Mouse (Mus musculus): ENCODE measurements around the gene Vcan. TPM values are rescaled to one million over a fixed set of nuclear protein-coding genes. Genes with fewer than 3 reads are reported as not detected.

Vcan gene
- polyA plus RNA-seq, 1 experiment from 2014 or later = 69.5 TPM

- DNase-seq (ENCODE audit: low spot score) = no peak
- H3K36me3 ChIP-seq (replicated peaks) = peaks cover 98% of the 10 kb centered on the region
- 92% methylated on average over 4 of the region's 4 CpGs for WGBS
These were observed 39.9 kb downstream of the Vcan start for GRCm38 (mm10) chr13:89702395-89702794.

GRCm38 (mm10) chr13:89699998-89700555, 42.2 kb downstream of the Vcan start:
- H3K36me3 ChIP-seq (replicated peaks) = peaks cover 77% of the 10 kb centered on the region

More at GRCm38 (mm10) chr13:89702395-89702794, 39.9 kb downstream of the Vcan start:
- no peak overlapping the region for H3K27ac ChIP-seq (replicated peaks)
- H3K9me3 ChIP-seq = no peaks in the 10 kb centered on the region
- H3K4me1 ChIP-seq = no peaks in the 10 kb centered on the region
- no peaks in the 10 kb centered on the region for H3K27me3 ChIP-seq (replicated peaks; ENCODE audit: low read depth, poor library complexity, severe bottlenecking)
- H3K4me3 ChIP-seq = no peak overlapping the region

GRCm38 (mm10) chr13:89692597-89692996, 49.7 kb downstream of the Vcan start:
- no peak for DNase-seq (ENCODE audit: low spot score)
- Histone ChIP-seq H3K27ac (replicated peaks) (no peak overlapping the region), H3K36me3 (replicated peaks) (peaks cover 75% of the 10 kb centered on the region), H3K4me1 (no peaks in the 10 kb centered on the region), H3K27me3 (replicated peaks; ENCODE audit: low read depth, poor library complexity, severe bottlenecking) (no peaks in the 10 kb centered on the region), H3K4me3 (no peak overlapping the region), H3K9me3 (no peaks in the 10 kb centered on the region)
- WGBS = 89% methylated on average over 1 of the region's 1 CpGs

More at GRCm38 (mm10) chr13:89699998-89700555, 42.2 kb downstream of the Vcan start:
- Histone ChIP-seq H3K4me1 (no peaks in the 10 kb centered on the region), H3K27ac (replicated peaks) (no peak overlapping the region), H3K27me3 (replicated peaks; ENCODE audit: low read depth, poor library complexity, severe bottlenecking) (no peaks in the 10 kb centered on the region), H3K9me3 (no peaks in the 10 kb centered on the region), H3K4me3 (no peak overlapping the region)
- no peak for DNase-seq (ENCODE audit: low spot score)
- 93% methylated on average over 2 of the region's 2 CpGs for WGBS

DNA sequence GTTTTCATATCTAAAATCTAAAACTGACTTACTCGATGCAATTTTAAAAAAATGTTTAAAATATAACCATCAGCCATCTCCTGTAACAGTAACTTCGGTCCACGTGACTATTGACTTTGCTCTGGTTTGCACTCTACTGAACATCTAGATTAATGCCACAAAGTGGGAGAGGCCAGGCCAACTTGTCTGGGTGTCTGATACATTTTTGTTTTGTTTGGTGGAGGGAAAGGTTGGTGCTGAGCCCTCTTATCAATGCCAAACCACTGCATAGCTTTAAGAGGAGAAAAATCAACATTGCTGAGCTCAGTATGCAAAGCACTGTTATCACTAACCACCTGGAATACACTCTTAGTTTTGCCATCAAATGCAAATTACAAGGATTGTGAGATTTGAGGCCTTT, 58.8 kb downstream of the Vcan start:
- H3K4me3 ChIP-seq = no peak overlapping the region

GRCm38 (mm10) chr13:89682254-89682653, 60.1 kb downstream of the Vcan start:
- H3K27me3 ChIP-seq (replicated peaks; ENCODE audit: low read depth, poor library complexity, severe bottlenecking) = no peaks in the 10 kb centered on the region
- no peak overlapping the region for H3K4me3 ChIP-seq
- H3K36me3 ChIP-seq (replicated peaks) = peaks cover 89% of the 10 kb centered on the region
- WGBS = 73% methylated on average over 7 of the region's 7 CpGs
- no peaks in the 10 kb centered on the region for H3K9me3 ChIP-seq
- H3K4me1 ChIP-seq = no peaks in the 10 kb centered on the region
- H3K27ac ChIP-seq (replicated peaks) = no peak overlapping the region
- no peak for DNase-seq (ENCODE audit: low spot score)

More for the DNA sequence above, 58.8 kb downstream of the Vcan start:
- no peak overlapping the region for H3K27ac ChIP-seq (replicated peaks)
- H3K4me1 ChIP-seq = no peaks in the 10 kb centered on the region
- no peaks in the 10 kb centered on the region for H3K9me3 ChIP-seq
- H3K36me3 ChIP-seq (replicated peaks) = peaks cover 86% of the 10 kb centered on the region
- WGBS = 94% methylated on average over 3 of the region's 3 CpGs
- H3K27me3 ChIP-seq (replicated peaks; ENCODE audit: low read depth, poor library complexity, severe bottlenecking) = no peaks in the 10 kb centered on the region
- no peak for DNase-seq (ENCODE audit: low spot score)

DNA sequence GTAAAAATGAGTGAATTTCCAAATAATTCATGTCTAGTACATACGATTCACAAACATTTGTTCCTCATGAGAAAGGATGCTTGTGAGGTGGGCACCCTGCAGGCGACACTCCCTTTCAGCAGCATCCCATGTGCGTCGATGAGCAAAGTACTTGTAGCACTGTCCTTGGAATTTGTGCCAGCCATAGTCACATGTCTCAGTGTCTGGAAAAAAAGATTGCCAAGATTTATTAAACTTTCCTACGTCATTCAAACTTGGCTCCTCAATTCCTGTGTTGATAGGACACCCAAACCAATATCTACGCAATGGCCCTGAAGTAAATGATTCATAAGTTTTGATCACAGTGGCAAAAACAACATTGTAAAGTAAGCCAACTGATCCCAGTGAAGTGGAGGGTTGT, 62.6 kb downstream of the Vcan start:
- peaks cover 100% of the 10 kb centered on the region for H3K36me3 ChIP-seq (replicated peaks)
- no peaks in the 10 kb centered on the region for H3K9me3 ChIP-seq
- H3K4me1 ChIP-seq = peaks cover 2% of the 10 kb centered on the region; the same call in 1 of the 2 replicates
- no peak overlapping the region for H3K4me3 ChIP-seq
- no peaks in the 10 kb centered on the region for H3K27me3 ChIP-seq (replicated peaks; ENCODE audit: low read depth, poor library complexity, severe bottlenecking)
- 95% methylated on average over 6 of the region's 6 CpGs for WGBS
- no peak for DNase-seq (ENCODE audit: low spot score)
- H3K27ac ChIP-seq (replicated peaks) = no peak overlapping the region

DNA sequence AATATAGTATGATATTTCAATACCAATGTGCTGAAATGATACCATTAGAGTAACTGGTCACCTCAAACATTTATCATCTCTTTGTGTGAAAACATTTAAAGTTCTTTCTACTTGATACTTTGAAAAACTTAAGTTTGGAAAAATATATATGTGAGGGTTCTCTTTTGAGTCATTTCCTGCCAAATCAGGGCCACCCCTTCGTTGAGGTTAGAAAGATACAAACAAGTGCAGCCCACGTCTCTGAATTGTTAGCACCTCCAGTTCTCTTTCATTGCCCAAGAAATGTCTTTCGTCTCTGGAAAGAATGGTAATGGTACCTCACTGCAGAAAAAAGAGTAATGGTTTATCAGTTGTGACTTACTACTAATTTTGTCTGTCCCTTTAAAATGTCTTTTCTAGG, 71.8 kb downstream of the Vcan start:
- Histone ChIP-seq H3K4me3 (no peak overlapping the region), H3K36me3 (replicated peaks) (peaks cover 95% of the 10 kb centered on the region), H3K4me1 (peaks cover 10% of the 10 kb centered on the region), H3K27ac (replicated peaks) (no peak overlapping the region), H3K9me3 (no peaks in the 10 kb centered on the region), H3K27me3 (replicated peaks; ENCODE audit: low read depth, poor library complexity, severe bottlenecking) (no peaks in the 10 kb centered on the region)
- 84% methylated on average over 3 of the region's 3 CpGs for WGBS
- DNase-seq (ENCODE audit: low spot score) = no peak

- WGBS = 57% methylated on average over 10 of the region's 10 CpGs
- DNase-seq (ENCODE audit: low spot score) = no peak
These were observed 73.1 kb downstream of the Vcan start for GRCm38 (mm10) chr13:89668981-89669880.

GRCm38 (mm10) chr13:89668069-89668468, 74.2 kb downstream of the Vcan start:
- peaks cover 87% of the 10 kb centered on the region for H3K36me3 ChIP-seq (replicated peaks)
- H3K4me1 ChIP-seq = peaks cover 5% of the 10 kb centered on the region
- H3K4me3 ChIP-seq = no peak overlapping the region
- no peaks in the 10 kb centered on the region for H3K27me3 ChIP-seq (replicated peaks; ENCODE audit: low read depth, poor library complexity, severe bottlenecking)
- WGBS = 83% methylated on average over 1 of the region's 1 CpGs
- no peak for DNase-seq (ENCODE audit: low spot score)
- H3K27ac ChIP-seq (replicated peaks) = no peak overlapping the region
- no peaks in the 10 kb centered on the region for H3K9me3 ChIP-seq

More at GRCm38 (mm10) chr13:89668981-89669880, 73.1 kb downstream of the Vcan start:
- Histone ChIP-seq H3K4me3 (no peak overlapping the region), H3K27ac (replicated peaks) (no peak overlapping the region), H3K27me3 (replicated peaks; ENCODE audit: low read depth, poor library complexity, severe bottlenecking) (no peaks in the 10 kb centered on the region), H3K36me3 (replicated peaks) (peaks cover 91% of the 10 kb centered on the region), H3K4me1 (peaks cover 5% of the 10 kb centered on the region), H3K9me3 (no peaks in the 10 kb centered on the region)

- no peaks in the 10 kb centered on the region for H3K27me3 ChIP-seq (replicated peaks; ENCODE audit: low read depth, poor library complexity, severe bottlenecking)
- WGBS = 70% methylated on average over 2 of the region's 2 CpGs
- no peaks in the 10 kb centered on the region for H3K9me3 ChIP-seq
- no peak overlapping the region for H3K4me3 ChIP-seq
- no peak for DNase-seq (ENCODE audit: low spot score)
- no peak overlapping the region for H3K27ac ChIP-seq (replicated peaks)
- peaks cover 76% of the 10 kb centered on the region for H3K36me3 ChIP-seq (replicated peaks)
- no peaks in the 10 kb centered on the region for H3K4me1 ChIP-seq
These were observed 80.6 kb downstream of the Vcan start for GRCm38 (mm10) chr13:89661688-89662087.

- WGBS = 94% methylated on average over 11 of the region's 11 CpGs
- no peak for DNase-seq (ENCODE audit: low spot score)
- Histone ChIP-seq H3K27ac (replicated peaks) (no peak overlapping the region), H3K4me3 (no peak overlapping the region), H3K9me3 (no peaks in the 10 kb centered on the region), H3K36me3 (replicated peaks) (peaks cover 65% of the 10 kb centered on the region), H3K4me1 (no peaks in the 10 kb centered on the region), H3K27me3 (replicated peaks; ENCODE audit: low read depth, poor library complexity, severe bottlenecking) (no peaks in the 10 kb centered on the region)
These were observed 85.3 kb downstream of the Vcan start for GRCm38 (mm10) chr13:89657046-89657445.

DNA sequence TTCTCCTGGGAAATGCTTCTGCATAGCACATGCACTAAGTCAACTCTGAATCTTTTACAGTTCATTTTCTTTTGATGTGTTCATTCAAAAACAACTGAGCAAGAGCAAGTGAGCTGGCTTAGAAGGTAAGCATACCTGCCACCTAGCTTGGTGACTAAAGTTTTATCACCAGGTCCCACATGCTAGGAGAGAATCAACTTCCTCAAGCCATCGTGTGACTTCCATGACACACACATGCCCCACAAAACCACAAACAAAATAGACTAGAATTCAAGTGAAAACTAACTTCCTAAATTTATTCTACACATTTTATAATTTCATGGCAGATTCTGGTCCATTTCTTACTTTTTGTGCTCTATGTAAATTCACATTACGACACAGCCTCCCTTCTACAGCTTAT, 89.0 kb downstream of the Vcan start:
- no peaks in the 10 kb centered on the region for H3K9me3 ChIP-seq
- no peaks in the 10 kb centered on the region for H3K27me3 ChIP-seq (replicated peaks; ENCODE audit: low read depth, poor library complexity, severe bottlenecking)
- H3K4me1 ChIP-seq = no peaks in the 10 kb centered on the region
- H3K4me3 ChIP-seq = no peak overlapping the region
- no peak for DNase-seq (ENCODE audit: low spot score)
- H3K36me3 ChIP-seq (replicated peaks) = peaks cover 36% of the 10 kb centered on the region
- WGBS = 90% methylated on average over 2 of the region's 2 CpGs
- no peak overlapping the region for H3K27ac ChIP-seq (replicated peaks)

GRCm38 (mm10) chr13:89652773-89653172, 89.5 kb downstream of the Vcan start:
- Histone ChIP-seq H3K27me3 (replicated peaks; ENCODE audit: low read depth, poor library complexity, severe bottlenecking) (no peaks in the 10 kb centered on the region), H3K9me3 (no peaks in the 10 kb centered on the region), H3K27ac (replicated peaks) (no peak overlapping the region), H3K36me3 (replicated peaks) (peaks cover 33% of the 10 kb centered on the region), H3K4me3 (no peak overlapping the region), H3K4me1 (no peaks in the 10 kb centered on the region)
- no peak for DNase-seq (ENCODE audit: low spot score)
- 66% methylated on average over 1 of the region's 1 CpGs for WGBS
